Mouse (Mus musculus): ENCODE measurements around the gene Hpdl. TPM values are rescaled to one million over a fixed set of nuclear protein-coding genes. Genes with fewer than 3 reads are reported as not detected.
"Not testable (repeated sequence)": the region's sequence is repeated elsewhere in the genome, so short reads cannot be mapped to it uniquely, and the experiment has no call there.

Gene Hpdl
- polyA plus RNA-seq, 1 experiment from 2014 or later: 0.25 TPM

DNA sequence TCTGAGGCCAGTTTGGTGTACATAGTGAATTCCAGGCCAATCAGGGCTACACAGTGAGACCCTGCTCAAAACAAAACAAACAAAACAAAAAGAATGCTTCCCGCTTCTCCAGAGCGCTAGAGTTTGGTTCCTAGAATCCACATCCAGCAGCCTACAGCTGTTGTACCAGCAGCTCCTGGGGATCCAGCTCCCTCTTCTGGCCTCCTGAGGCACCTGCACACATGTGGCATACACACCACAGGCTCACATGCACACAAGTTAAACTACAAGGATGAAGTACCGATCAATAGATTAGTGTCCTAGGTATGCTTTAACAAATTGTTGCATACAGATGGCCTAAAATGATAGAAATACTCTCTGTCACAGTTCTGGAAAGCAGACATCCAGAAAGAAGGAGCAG is 22.8 kb upstream of the Hpdl start:
- DNase-seq (ENCODE audit: low spot score) (no peak), ATAC-seq (no peak)
- TF ChIP-seq CTCF (IDR thresholded peaks at IDR 0.05): no peak
- TF ChIP-seq EP300 (IDR thresholded peaks at IDR 0.05): no peak
- H3K4me3 ChIP-seq (ENCODE audit: low read depth, low read length): no peak overlapping the region
- H3K27ac ChIP-seq (ENCODE audit: low read length): no peak overlapping the region
- H3K9ac ChIP-seq (replicated peaks; ENCODE audit: low read depth): no peak overlapping the region
- WGBS: 86% methylated on average over 3 of the region's 3 CpGs
- no peaks in the 10 kb centered on the region for H3K9me3 ChIP-seq (ENCODE audit: low read length)
- H3K27me3 ChIP-seq (replicated peaks; ENCODE audit: insufficient read depth, low read length): no peaks in the 10 kb centered on the region
- H3K4me1 ChIP-seq (ENCODE audit: insufficient read depth, low read depth, low read length): no peaks in the 10 kb centered on the region
- H3K4me2 ChIP-seq (replicated peaks; ENCODE audit: low read depth, low read length): no peak overlapping the region
- no peaks in the 10 kb centered on the region for H3K36me3 ChIP-seq (ENCODE audit: insufficient read depth, low read length)

DNA sequence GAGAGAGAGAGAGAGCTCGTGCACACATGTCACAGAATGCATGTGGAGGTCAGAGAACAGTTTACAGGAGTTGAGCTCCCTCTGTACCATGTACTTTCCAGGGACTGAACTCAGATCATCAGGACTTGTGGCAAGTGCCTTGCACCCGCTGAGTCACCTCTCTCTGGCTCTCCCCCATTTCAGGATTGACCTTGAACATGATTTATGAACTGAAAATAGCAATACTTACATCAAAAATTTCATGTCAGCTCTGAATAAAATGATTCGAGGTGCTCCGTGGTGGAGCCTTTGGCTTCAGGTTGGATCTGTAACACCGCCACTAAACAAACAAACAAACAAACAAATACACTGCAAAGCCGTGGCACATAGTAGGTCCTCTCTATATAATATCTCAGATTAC is 19.3 kb upstream of the Hpdl start:
- no peaks in the 10 kb centered on the region for H3K4me1 ChIP-seq (ENCODE audit: insufficient read depth, low read depth, low read length)
- no peaks in the 10 kb centered on the region for H3K36me3 ChIP-seq (ENCODE audit: insufficient read depth, low read length)
- ATAC-seq (no peak), DNase-seq (ENCODE audit: low spot score) (no peak)
- H3K27ac ChIP-seq (ENCODE audit: low read length): no peak overlapping the region
- H3K4me2 ChIP-seq (replicated peaks; ENCODE audit: low read depth, low read length): no peak overlapping the region
- no peak for TF ChIP-seq CTCF (IDR thresholded peaks at IDR 0.05)
- TF ChIP-seq EP300 (IDR thresholded peaks at IDR 0.05): no peak
- no peak overlapping the region for H3K9ac ChIP-seq (replicated peaks; ENCODE audit: low read depth)
- WGBS: 70% methylated on average over 6 of the region's 6 CpGs
- H3K9me3 ChIP-seq (ENCODE audit: low read length): no peaks in the 10 kb centered on the region
- H3K27me3 ChIP-seq (replicated peaks; ENCODE audit: insufficient read depth, low read length): no peaks in the 10 kb centered on the region
- no peak overlapping the region for H3K4me3 ChIP-seq (ENCODE audit: low read depth, low read length)

- H3K4me2 ChIP-seq (replicated peaks; ENCODE audit: low read depth, low read length); DNase-seq (ENCODE audit: low spot score); ATAC-seq; H3K4me1 ChIP-seq (ENCODE audit: insufficient read depth, low read depth, low read length); H3K4me3 ChIP-seq (ENCODE audit: low read depth, low read length); H3K36me3 ChIP-seq (ENCODE audit: insufficient read depth, low read length); H3K27me3 ChIP-seq (replicated peaks; ENCODE audit: insufficient read depth, low read length); H3K9ac ChIP-seq (replicated peaks; ENCODE audit: low read depth); H3K9me3 ChIP-seq (ENCODE audit: low read length); H3K27ac ChIP-seq (ENCODE audit: low read length): not testable (repeated sequence)
- 21% methylated on average over 18 of the region's 29 CpGs for WGBS
These were observed 18.6 kb upstream of the Hpdl start for GRCm38 (mm10) chr4:116840096-116840495.

- Histone ChIP-seq H3K27me3 (replicated peaks; ENCODE audit: insufficient read depth, low read length) (no peaks in the 10 kb centered on the region), H3K27ac (ENCODE audit: low read length) (no peak overlapping the region)
- WGBS: 39% methylated on average over 2 of the region's 2 CpGs
These were observed 17.5 kb upstream of the Hpdl start for GRCm38 (mm10) chr4:116838999-116839398.

GRCm38 (mm10) chr4:116830070-116830368 is 8.5 kb upstream of the Hpdl start:
- H3K27me3 ChIP-seq (replicated peaks; ENCODE audit: insufficient read depth, low read length): no peaks in the 10 kb centered on the region
- no peak overlapping the region for H3K27ac ChIP-seq (ENCODE audit: low read length)
- H3K4me1 ChIP-seq (ENCODE audit: insufficient read depth, low read depth, low read length): peaks cover 6% of the 10 kb centered on the region; the same call in 1 of the 2 replicates
- H3K4me3 ChIP-seq (ENCODE audit: low read depth, low read length): no peak overlapping the region
- 33% methylated on average over 6 of the region's 6 CpGs for WGBS
- no peak overlapping the region for H3K9ac ChIP-seq (replicated peaks; ENCODE audit: low read depth)
- DNase-seq (ENCODE audit: low spot score): no peak
- TF ChIP-seq EP300 (IDR thresholded peaks at IDR 0.05) (no peak), CTCF (IDR thresholded peaks at IDR 0.05) (no peak)
- no peaks in the 10 kb centered on the region for H3K9me3 ChIP-seq (ENCODE audit: low read length)
- no peak overlapping the region for H3K4me2 ChIP-seq (replicated peaks; ENCODE audit: low read depth, low read length)
- ATAC-seq: no peak
- no peaks in the 10 kb centered on the region for H3K36me3 ChIP-seq (ENCODE audit: insufficient read depth, low read length)

More at GRCm38 (mm10) chr4:116838999-116839398, 17.5 kb upstream of the Hpdl start:
- no peak overlapping the region for H3K4me3 ChIP-seq (ENCODE audit: low read depth, low read length)
- H3K4me1 ChIP-seq (ENCODE audit: insufficient read depth, low read depth, low read length): no peaks in the 10 kb centered on the region
- no peak for TF ChIP-seq EP300 (IDR thresholded peaks at IDR 0.05)
- no peak for TF ChIP-seq CTCF (IDR thresholded peaks at IDR 0.05)
- H3K9ac ChIP-seq (replicated peaks; ENCODE audit: low read depth): no peak overlapping the region
- H3K9me3 ChIP-seq (ENCODE audit: low read length): no peaks in the 10 kb centered on the region
- ATAC-seq (no peak), DNase-seq (ENCODE audit: low spot score) (no peak)
- no peaks in the 10 kb centered on the region for H3K36me3 ChIP-seq (ENCODE audit: insufficient read depth, low read length)
- H3K4me2 ChIP-seq (replicated peaks; ENCODE audit: low read depth, low read length): no peak overlapping the region

- Histone ChIP-seq H3K27ac (ENCODE audit: low read length) (no peak overlapping the region), H3K4me2 (replicated peaks; ENCODE audit: low read depth, low read length) (no peak overlapping the region), H3K4me3 (ENCODE audit: low read depth, low read length) (no peak overlapping the region), H3K27me3 (replicated peaks; ENCODE audit: insufficient read depth, low read length) (no peaks in the 10 kb centered on the region), H3K9ac (replicated peaks; ENCODE audit: low read depth) (no peak overlapping the region), H3K9me3 (ENCODE audit: low read length) (no peaks in the 10 kb centered on the region), H3K4me1 (ENCODE audit: insufficient read depth, low read depth, low read length) (peaks cover 8% of the 10 kb centered on the region; the same call in 1 of the 2 replicates), H3K36me3 (ENCODE audit: insufficient read depth, low read length) (no peaks in the 10 kb centered on the region)
- TF ChIP-seq EP300 (IDR thresholded peaks at IDR 0.05): peak; percentile 87
- no peak for TF ChIP-seq CTCF (IDR thresholded peaks at IDR 0.05)
- 34% methylated on average over 6 of the region's 6 CpGs for WGBS
- peak; percentile 58 for DNase-seq (ENCODE audit: low spot score)
- peak; percentile 74 for ATAC-seq
These were observed 8.0 kb upstream of the Hpdl start for GRCm38 (mm10) chr4:116829364-116830069.

GRCm38 (mm10) chr4:116827819-116828218 is 6.3 kb upstream of the Hpdl start:
- WGBS: under 1% methylated on average over 4 of the region's 4 CpGs
- Histone ChIP-seq H3K27ac (ENCODE audit: low read length) (no peak overlapping the region), H3K4me3 (ENCODE audit: low read depth, low read length) (no peak overlapping the region), H3K27me3 (replicated peaks; ENCODE audit: insufficient read depth, low read length) (no peaks in the 10 kb centered on the region), H3K9ac (replicated peaks; ENCODE audit: low read depth) (no peak overlapping the region), H3K9me3 (ENCODE audit: low read length) (no peaks in the 10 kb centered on the region), H3K4me2 (replicated peaks; ENCODE audit: low read depth, low read length) (no peak overlapping the region), H3K4me1 (ENCODE audit: insufficient read depth, low read depth, low read length) (peaks cover 8% of the 10 kb centered on the region; the same call in 1 of the 2 replicates), H3K36me3 (ENCODE audit: insufficient read depth, low read length) (no peaks in the 10 kb centered on the region)
- ATAC-seq (peak; percentile 39), DNase-seq (ENCODE audit: low spot score) (peak; percentile 88)
- TF ChIP-seq EP300 (IDR thresholded peaks at IDR 0.05) (no peak), CTCF (IDR thresholded peaks at IDR 0.05) (peak; percentile 78)

Measured in lung, postnatal 0 days (tissue).